Mouse (Mus musculus) midbrain, embryonic 11.5 days (tissue): ENCODE measurements around the gene Rapgef2. TPM values are rescaled to one million over a fixed set of nuclear protein-coding genes. Genes with fewer than 3 reads are reported as not detected.
"Not testable (repeated sequence)": the region's sequence is repeated elsewhere in the genome, so short reads cannot be mapped to it uniquely, and the experiment has no call there.

Source experiments
- ATAC-seq: fragments of 200-750 bp; cut with Nextera tagmentation; 2 replicates; pipeline ENCODE4 v1.8.0; 2017; ENCODE audit warnings: moderate TSS enrichment, moderate library complexity; ENCODE audit not compliant: low FRiP score
- DNase-seq: peaks from one replicate; pipeline ENCODE4 v3.0.0; 2015; ENCODE audit warnings: low spot score; ENCODE audit errors: missing footprints
- H3K27ac ChIP-seq: fragments of 300-500 bp; sonication (generic); 2 replicates; pipeline ENCODE4 v1.5.1; 2014; ENCODE audit warnings: low read depth, low read length
- H3K27me3 ChIP-seq: fragments of 300-500 bp; sonication (generic); 2 replicates; pipeline ENCODE4 v1.6.1; 2014; ENCODE audit warnings: mild to moderate bottlenecking, low read length, moderate library complexity, mixed read lengths; ENCODE audit not compliant: control insufficient read depth, insufficient read depth
- H3K36me3 ChIP-seq: fragments of 300-500 bp; sonication (generic); 2 replicates; pipeline ENCODE4 v1.6.1; 2014; ENCODE audit warnings: mild to moderate bottlenecking, low read length, moderate library complexity, mixed read lengths; ENCODE audit not compliant: control insufficient read depth, insufficient read depth
- H3K4me1 ChIP-seq: fragments of 300-500 bp; sonication (generic); 2 replicates; pipeline ENCODE4 v1.6.1; 2014; ENCODE audit warnings: low read length; ENCODE audit not compliant: control insufficient read depth, insufficient read depth
- H3K4me2 ChIP-seq: fragments of 300-500 bp; sonication (generic); 2 replicates; pipeline ENCODE4 v1.6.1; 2014; ENCODE audit warnings: mild to moderate bottlenecking, moderate library complexity
- H3K4me3 ChIP-seq: fragments of 300-500 bp; sonication (generic); 2 replicates; pipeline ENCODE4 v1.5.1; 2014; ENCODE audit warnings: low read depth, low read length
- H3K9ac ChIP-seq: fragments of 300-500 bp; sonication (generic); 2 replicates; pipeline ENCODE4 v1.6.1; 2014; ENCODE audit warnings: low read length
- H3K9me3 ChIP-seq: fragments of 300-500 bp; sonication (generic); 2 replicates; pipeline ENCODE4 v1.6.1; 2016; ENCODE audit warnings: low read length; ENCODE audit not compliant: control insufficient read depth
- WGBS: fragments of 180-500 bp; shearing (Covaris S2); extraction: QIAGEN DNeasy Blood & Tissue Kit; methylation state at CpG from one replicate; pipeline ENCODE4 v1.1.7; 2014; 5-methylcytosine and 5-hydroxymethylcytosine counted together
- polyA plus RNA-seq: library from polyadenylated mRNA; unstranded; fragments of >200 nt; fragmentation: Nextera tagmentation; extraction: Ambion mirVana; gene quantifications from 2 replicates; pipeline ENCODE4 v1.2.1, GENCODE M21; 2014

Rapgef2 gene
- polyA plus RNA-seq, 1 experiment from 2014 or later, result 6.2 TPM

GRCm38 (mm10) chr3:79174168-79174567, 112.1 kb downstream of the Rapgef2 start:
- WGBS, result 91% methylated on average over 6 of the region's 6 CpGs
- H3K9ac ChIP-seq, result no peak overlapping the region
- H3K27ac ChIP-seq, result no peak overlapping the region
- no peak overlapping the region for H3K4me3 ChIP-seq
- DNase-seq (no peak), ATAC-seq (no peak)
- no peaks in the 10 kb centered on the region for H3K27me3 ChIP-seq
- no peaks in the 10 kb centered on the region for H3K36me3 ChIP-seq
- no peaks in the 10 kb centered on the region for H3K4me1 ChIP-seq
- H3K4me2 ChIP-seq, result no peak overlapping the region
- H3K9me3 ChIP-seq, result no peaks in the 10 kb centered on the region

DNA sequence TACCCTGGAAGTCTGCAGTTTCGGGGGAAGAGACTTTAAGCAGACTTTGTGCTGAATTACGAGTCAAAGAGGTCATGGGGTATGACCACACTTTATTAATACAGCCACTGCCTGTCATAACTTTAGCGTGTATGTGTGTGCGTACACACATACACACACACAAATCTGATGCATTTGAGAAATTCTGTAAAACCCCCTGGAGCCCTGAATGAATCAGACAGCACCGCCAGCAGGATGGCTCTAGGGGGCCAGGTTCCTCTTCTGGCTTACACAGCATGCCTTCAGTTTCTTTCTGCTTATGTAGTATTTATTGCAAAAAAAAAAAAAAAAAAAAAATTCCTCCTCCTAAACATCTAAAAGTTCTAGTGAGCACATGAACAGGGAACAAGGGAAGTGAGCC, 113.0 kb downstream of the Rapgef2 start:
- WGBS, result 91% methylated on average over 5 of the region's 5 CpGs
- Histone ChIP-seq H3K4me3 (no peak overlapping the region), H3K4me2 (no peak overlapping the region), H3K36me3 (no peaks in the 10 kb centered on the region), H3K9ac (no peak overlapping the region), H3K27ac (no peak overlapping the region), H3K27me3 (no peaks in the 10 kb centered on the region), H3K9me3 (no peaks in the 10 kb centered on the region), H3K4me1 (no peaks in the 10 kb centered on the region)
- DNase-seq, result no peak
- ATAC-seq, result no peak

DNA sequence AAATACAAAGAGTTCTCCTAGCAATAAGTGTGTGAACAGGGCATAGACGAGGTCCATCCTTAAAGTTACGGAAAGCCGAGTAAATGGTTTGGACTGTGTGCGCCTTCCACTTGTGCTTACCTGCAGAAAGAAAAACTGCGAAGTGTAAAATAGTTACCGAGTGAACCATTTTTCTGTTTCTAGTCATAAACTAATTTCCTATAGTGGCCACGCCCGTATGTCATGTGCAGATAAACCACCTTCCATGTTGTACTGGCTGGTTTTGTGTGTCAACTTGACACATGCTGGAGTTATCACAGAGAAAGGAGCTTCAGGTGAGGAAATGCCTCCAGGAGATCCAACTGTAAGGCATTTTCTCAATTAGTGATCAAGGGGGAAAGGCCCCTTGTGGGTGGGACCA, 115.2 kb downstream of the Rapgef2 start:
- not testable (repeated sequence) for ATAC-seq, H3K27ac ChIP-seq, H3K9ac ChIP-seq, H3K27me3 ChIP-seq, DNase-seq, H3K4me3 ChIP-seq, H3K4me2 ChIP-seq, H3K36me3 ChIP-seq, H3K9me3 ChIP-seq, H3K4me1 ChIP-seq
- WGBS, result 96% methylated on average over 8 of the region's 8 CpGs

GRCm38 (mm10) chr3:79168168-79168827, 118.0 kb downstream of the Rapgef2 start:
- Histone ChIP-seq H3K4me1 (no peaks in the 10 kb centered on the region), H3K9ac (no peak overlapping the region), H3K4me2 (no peak overlapping the region), H3K4me3 (no peak overlapping the region), H3K9me3 (no peaks in the 10 kb centered on the region), H3K27ac (no peak overlapping the region), H3K36me3 (no peaks in the 10 kb centered on the region), H3K27me3 (no peaks in the 10 kb centered on the region)
- DNase-seq (no peak), ATAC-seq (no peak)
- 64% methylated on average over 2 of the region's 2 CpGs for WGBS

DNA sequence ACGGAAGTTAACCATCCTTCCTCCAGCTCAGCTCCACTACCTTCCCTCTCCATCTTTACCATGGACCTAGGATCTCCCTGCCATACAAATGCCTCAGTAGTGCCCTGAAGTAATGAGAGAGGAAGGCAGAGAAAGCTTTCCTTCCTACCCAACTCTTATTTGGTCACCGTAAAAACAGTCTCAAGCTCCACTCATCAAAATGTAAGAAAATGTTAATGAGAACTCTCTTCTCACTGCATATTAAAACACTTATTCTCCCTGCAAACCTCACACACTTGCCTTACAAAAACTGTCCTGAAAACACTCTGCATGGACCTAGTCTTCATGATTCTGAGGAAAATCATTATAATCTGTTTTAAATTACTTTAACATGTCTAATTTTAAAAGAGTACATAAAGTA, 118.7 kb downstream of the Rapgef2 start:
- Histone ChIP-seq H3K4me2 (no peak overlapping the region), H3K4me1 (no peaks in the 10 kb centered on the region), H3K9me3 (no peaks in the 10 kb centered on the region), H3K36me3 (no peaks in the 10 kb centered on the region), H3K4me3 (no peak overlapping the region), H3K27ac (no peak overlapping the region), H3K27me3 (no peaks in the 10 kb centered on the region), H3K9ac (no peak overlapping the region)
- DNase-seq (no peak), ATAC-seq (no peak)
- whole genome bisulfite sequencing, result 88% methylated on average over 2 of the region's 2 CpGs

DNA sequence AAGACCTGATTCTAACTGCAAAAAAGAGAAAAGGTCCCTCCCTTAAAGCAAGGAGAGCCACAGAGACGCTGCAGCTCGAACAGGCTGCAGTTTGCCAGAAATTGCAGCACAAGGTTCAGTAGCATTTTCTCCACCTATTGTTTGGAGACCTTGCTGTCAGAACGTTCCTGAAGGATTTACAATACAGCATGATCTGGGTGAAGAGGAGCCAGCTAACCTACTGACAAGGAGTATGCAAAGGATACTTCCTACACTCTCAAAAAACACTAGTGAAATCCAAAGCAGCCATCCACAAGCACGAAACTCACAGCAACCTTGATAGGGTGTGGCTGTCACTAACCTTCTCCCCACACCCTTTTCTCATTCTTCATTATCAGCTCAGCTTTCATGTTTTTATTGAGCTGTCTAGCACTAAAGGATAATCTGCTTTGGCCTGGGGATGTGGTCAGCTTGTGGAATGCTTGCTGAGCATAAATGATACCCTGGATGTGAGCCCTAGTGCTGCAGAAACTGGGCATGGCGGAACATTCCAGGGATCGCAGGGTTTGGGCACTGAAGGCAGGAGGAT, 124.4 kb downstream of the Rapgef2 start:
- Histone ChIP-seq H3K4me2 (no peak overlapping the region), H3K36me3 (no peaks in the 10 kb centered on the region), H3K4me1 (peaks cover 5% of the 10 kb centered on the region; the same call in 1 of the 2 replicates), H3K27me3 (no peaks in the 10 kb centered on the region), H3K27ac (no peak overlapping the region), H3K4me3 (no peak overlapping the region), H3K9ac (no peak overlapping the region), H3K9me3 (no peaks in the 10 kb centered on the region)
- ATAC-seq (no peak), DNase-seq (no peak)
- 70% methylated on average over 6 of the region's 6 CpGs for WGBS

DNA sequence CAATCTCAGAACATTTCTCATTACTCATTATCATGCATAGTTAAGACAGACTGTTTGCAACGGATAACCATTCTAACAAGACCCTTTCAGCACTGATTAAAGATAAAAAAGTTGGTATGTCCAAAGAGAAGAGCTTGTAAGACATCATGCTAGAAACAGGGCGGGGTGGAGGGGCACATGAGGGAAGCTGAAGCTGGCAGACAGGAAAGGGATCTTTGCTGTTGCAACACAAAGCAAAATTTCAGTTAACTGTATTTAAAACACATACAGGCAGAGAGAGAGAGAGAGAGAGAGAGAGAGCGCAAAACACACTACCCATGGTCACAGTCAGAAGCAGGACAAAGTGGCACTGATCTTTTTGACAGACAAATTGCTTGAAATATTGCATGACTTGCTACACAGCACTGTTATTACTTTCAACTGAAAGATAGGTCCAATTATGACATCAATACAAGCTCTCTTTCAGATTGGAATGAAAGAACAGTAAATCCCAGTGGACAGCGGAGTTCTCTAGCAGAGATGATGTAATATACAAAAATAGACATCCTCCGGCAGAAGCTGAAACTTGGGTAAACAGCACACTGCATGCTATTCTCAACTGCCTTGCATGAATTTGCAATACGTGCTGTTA, 125.1 kb downstream of the Rapgef2 start:
- WGBS, result 67% methylated on average over 6 of the region's 6 CpGs
- no peak overlapping the region for H3K27ac ChIP-seq
- no peak overlapping the region for H3K4me3 ChIP-seq
- no peaks in the 10 kb centered on the region for H3K9me3 ChIP-seq
- no peak overlapping the region for H3K4me2 ChIP-seq
- H3K27me3 ChIP-seq, result no peaks in the 10 kb centered on the region
- ATAC-seq (no peak), DNase-seq (no peak)
- H3K36me3 ChIP-seq, result no peaks in the 10 kb centered on the region
- H3K9ac ChIP-seq, result no peak overlapping the region
- H3K4me1 ChIP-seq, result peaks cover 5% of the 10 kb centered on the region; the same call in 1 of the 2 replicates

GRCm38 (mm10) chr3:79158254-79158653, 128.1 kb downstream of the Rapgef2 start:
- Histone ChIP-seq H3K27me3 (no peaks in the 10 kb centered on the region), H3K4me3 (no peak overlapping the region), H3K27ac (no peak overlapping the region), H3K9ac (no peak overlapping the region), H3K36me3 (no peaks in the 10 kb centered on the region), H3K4me1 (peaks cover 5% of the 10 kb centered on the region; the same call in 1 of the 2 replicates), H3K4me2 (no peak overlapping the region), H3K9me3 (no peaks in the 10 kb centered on the region)
- DNase-seq (no peak), ATAC-seq (no peak)

- 92% methylated on average over 5 of the region's 5 CpGs for WGBS
- H3K27me3 ChIP-seq, result no peaks in the 10 kb centered on the region
- H3K27ac ChIP-seq, result no peak overlapping the region
- H3K4me1 ChIP-seq, result no peaks in the 10 kb centered on the region
- H3K36me3 ChIP-seq, result no peaks in the 10 kb centered on the region
- H3K9me3 ChIP-seq, result no peaks in the 10 kb centered on the region
- ATAC-seq, result no peak
- no peak overlapping the region for H3K4me3 ChIP-seq
- H3K9ac ChIP-seq, result no peak overlapping the region
- no peak overlapping the region for H3K4me2 ChIP-seq
- no peak for DNase-seq
Observed at GRCm38 (mm10) chr3:79153039-79153487, 133.3 kb downstream of the Rapgef2 start.
